Mouse (Mus musculus): ENCODE measurements around the gene Rcan1. TPM values are rescaled to one million over a fixed set of nuclear protein-coding genes. Genes with fewer than 3 reads are reported as not detected.

Rcan1 gene
- polyA plus RNA-seq, 1 experiment from 2014 or later, result 19.6 TPM

- H3K9ac ChIP-seq (ENCODE audit: low read length), result no peak overlapping the region
- 11% methylated on average over 23 of the region's 23 CpGs for WGBS
- no peak for ATAC-seq (ENCODE audit: insufficient read depth, low FRiP score)
Measured at GRCm38 (mm10) chr16:92478561-92479150, 8.0 kb upstream of the Rcan1 start.

GRCm38 (mm10) chr16:92475093-92475860 is 4.6 kb upstream of the Rcan1 start:
- Histone ChIP-seq H3K36me3 (ENCODE audit: control insufficient read depth, insufficient read depth, low read length) (no peaks in the 10 kb centered on the region), H3K4me2 (ENCODE audit: low read depth, low read length) (peak overlapping the region; percentile 32), H3K9ac (ENCODE audit: low read length) (no peak overlapping the region), H3K9me3 (replicated peaks; ENCODE audit: control insufficient read depth, low read length) (no peaks in the 10 kb centered on the region), H3K27me3 (ENCODE audit: control insufficient read depth, insufficient read depth, low read length) (peaks cover 10% of the 10 kb centered on the region; the same call in 1 of the 2 replicates), H3K27ac (ENCODE audit: low read length) (peak overlapping the region; percentile 78), H3K4me3 (replicated peaks; ENCODE audit: low read length) (peak overlapping the region; percentile 16; the same call in 1 of the 2 replicates), H3K4me1 (ENCODE audit: control insufficient read depth, insufficient read depth, low read length) (no peaks in the 10 kb centered on the region)
- peak; percentile 86 for ATAC-seq (ENCODE audit: insufficient read depth, low FRiP score)
- WGBS, result 57% methylated on average over 24 of the region's 25 CpGs

More at GRCm38 (mm10) chr16:92478561-92479150, 8.0 kb upstream of the Rcan1 start:
- H3K36me3 ChIP-seq (ENCODE audit: control insufficient read depth, insufficient read depth, low read length), result no peaks in the 10 kb centered on the region
- no peak overlapping the region for H3K27ac ChIP-seq (ENCODE audit: low read length)
- H3K4me2 ChIP-seq (ENCODE audit: low read depth, low read length), result peak overlapping the region; percentile 22
- H3K4me3 ChIP-seq (replicated peaks; ENCODE audit: low read length), result peak overlapping the region; percentile 24; the same call in 1 of the 2 replicates
- peaks cover 10% of the 10 kb centered on the region; the same call in 1 of the 2 replicates for H3K27me3 ChIP-seq (ENCODE audit: control insufficient read depth, insufficient read depth, low read length)
- no peaks in the 10 kb centered on the region for H3K9me3 ChIP-seq (replicated peaks; ENCODE audit: control insufficient read depth, low read length)
- no peaks in the 10 kb centered on the region for H3K4me1 ChIP-seq (ENCODE audit: control insufficient read depth, insufficient read depth, low read length)

GRCm38 (mm10) chr16:92472898-92473297 is 2.2 kb upstream of the Rcan1 start:
- Histone ChIP-seq H3K9me3 (replicated peaks; ENCODE audit: control insufficient read depth, low read length) (no peaks in the 10 kb centered on the region), H3K36me3 (ENCODE audit: control insufficient read depth, insufficient read depth, low read length) (no peaks in the 10 kb centered on the region), H3K27ac (ENCODE audit: low read length) (no peak overlapping the region), H3K9ac (ENCODE audit: low read length) (no peak overlapping the region), H3K4me2 (ENCODE audit: low read depth, low read length) (no peak overlapping the region), H3K4me3 (replicated peaks; ENCODE audit: low read length) (no peak overlapping the region), H3K4me1 (ENCODE audit: control insufficient read depth, insufficient read depth, low read length) (no peaks in the 10 kb centered on the region), H3K27me3 (ENCODE audit: control insufficient read depth, insufficient read depth, low read length) (no peaks in the 10 kb centered on the region)
- ATAC-seq (ENCODE audit: insufficient read depth, low FRiP score), result no peak
- 71% methylated on average over 3 of the region's 3 CpGs for WGBS

GRCm38 (mm10) chr16:92468459-92468858 is 2.2 kb downstream of the Rcan1 start:
- H3K4me2 ChIP-seq (ENCODE audit: low read depth, low read length), result no peak overlapping the region
- 75% methylated on average over 14 of the region's 14 CpGs for WGBS
- no peaks in the 10 kb centered on the region for H3K27me3 ChIP-seq (ENCODE audit: control insufficient read depth, insufficient read depth, low read length)
- ATAC-seq (ENCODE audit: insufficient read depth, low FRiP score), result no peak
- peaks cover 17% of the 10 kb centered on the region for H3K4me1 ChIP-seq (ENCODE audit: control insufficient read depth, insufficient read depth, low read length)
- no peaks in the 10 kb centered on the region for H3K36me3 ChIP-seq (ENCODE audit: control insufficient read depth, insufficient read depth, low read length)
- H3K4me3 ChIP-seq (replicated peaks; ENCODE audit: low read length), result no peak overlapping the region
- no peak overlapping the region for H3K27ac ChIP-seq (ENCODE audit: low read length)
- H3K9me3 ChIP-seq (replicated peaks; ENCODE audit: control insufficient read depth, low read length), result no peaks in the 10 kb centered on the region
- H3K9ac ChIP-seq (ENCODE audit: low read length), result no peak overlapping the region

- Histone ChIP-seq H3K36me3 (ENCODE audit: control insufficient read depth, insufficient read depth, low read length) (no peaks in the 10 kb centered on the region), H3K4me2 (ENCODE audit: low read depth, low read length) (no peak overlapping the region), H3K27me3 (ENCODE audit: control insufficient read depth, insufficient read depth, low read length) (no peaks in the 10 kb centered on the region), H3K9me3 (replicated peaks; ENCODE audit: control insufficient read depth, low read length) (no peaks in the 10 kb centered on the region), H3K4me1 (ENCODE audit: control insufficient read depth, insufficient read depth, low read length) (peaks cover 18% of the 10 kb centered on the region), H3K27ac (ENCODE audit: low read length) (no peak overlapping the region), H3K4me3 (replicated peaks; ENCODE audit: low read length) (no peak overlapping the region), H3K9ac (ENCODE audit: low read length) (no peak overlapping the region)
- WGBS, result 75% methylated on average over 5 of the region's 5 CpGs
- no peak for ATAC-seq (ENCODE audit: insufficient read depth, low FRiP score)
Measured at GRCm38 (mm10) chr16:92467041-92467440, 3.6 kb downstream of the Rcan1 start.

- Histone ChIP-seq H3K4me3 (replicated peaks; ENCODE audit: low read length) (peak overlapping the region; percentile 95), H3K9me3 (replicated peaks; ENCODE audit: control insufficient read depth, low read length) (no peaks in the 10 kb centered on the region), H3K27ac (ENCODE audit: low read length) (peak overlapping the region; percentile 49), H3K9ac (ENCODE audit: low read length) (peak overlapping the region; percentile 91), H3K4me2 (ENCODE audit: low read depth, low read length) (peak overlapping the region; percentile 82), H3K4me1 (ENCODE audit: control insufficient read depth, insufficient read depth, low read length) (peaks cover 18% of the 10 kb centered on the region), H3K36me3 (ENCODE audit: control insufficient read depth, insufficient read depth, low read length) (no peaks in the 10 kb centered on the region), H3K27me3 (ENCODE audit: control insufficient read depth, insufficient read depth, low read length) (no peaks in the 10 kb centered on the region)
- under 1% methylated on average over 91 of the region's 94 CpGs for WGBS
- ATAC-seq (ENCODE audit: insufficient read depth, low FRiP score), result peak; percentile 99
Measured at GRCm38 (mm10) chr16:92465642-92466526, 4.8 kb downstream of the Rcan1 start.

- Histone ChIP-seq H3K27me3 (ENCODE audit: control insufficient read depth, insufficient read depth, low read length) (no peaks in the 10 kb centered on the region), H3K36me3 (ENCODE audit: control insufficient read depth, insufficient read depth, low read length) (no peaks in the 10 kb centered on the region), H3K4me3 (replicated peaks; ENCODE audit: low read length) (peak overlapping the region; percentile 95), H3K4me2 (ENCODE audit: low read depth, low read length) (peak overlapping the region; percentile 82), H3K4me1 (ENCODE audit: control insufficient read depth, insufficient read depth, low read length) (peaks cover 18% of the 10 kb centered on the region), H3K9ac (ENCODE audit: low read length) (peak overlapping the region; percentile 91), H3K9me3 (replicated peaks; ENCODE audit: control insufficient read depth, low read length) (no peaks in the 10 kb centered on the region), H3K27ac (ENCODE audit: low read length) (peak overlapping the region; percentile 49)
- whole genome bisulfite sequencing, result 5% methylated on average over 10 of the region's 10 CpGs
- no peak for ATAC-seq (ENCODE audit: insufficient read depth, low FRiP score)
Measured at GRCm38 (mm10) chr16:92465226-92465625, 5.4 kb downstream of the Rcan1 start.

GRCm38 (mm10) chr16:92464390-92464972 is 6.2 kb downstream of the Rcan1 start:
- Histone ChIP-seq H3K36me3 (ENCODE audit: control insufficient read depth, insufficient read depth, low read length) (no peaks in the 10 kb centered on the region), H3K4me1 (ENCODE audit: control insufficient read depth, insufficient read depth, low read length) (peaks cover 18% of the 10 kb centered on the region), H3K27ac (ENCODE audit: low read length) (peak overlapping the region; percentile 35), H3K27me3 (ENCODE audit: control insufficient read depth, insufficient read depth, low read length) (no peaks in the 10 kb centered on the region), H3K4me2 (ENCODE audit: low read depth, low read length) (peak overlapping the region; percentile 82), H3K4me3 (replicated peaks; ENCODE audit: low read length) (peak overlapping the region; percentile 95), H3K9me3 (replicated peaks; ENCODE audit: control insufficient read depth, low read length) (no peaks in the 10 kb centered on the region), H3K9ac (ENCODE audit: low read length) (peak overlapping the region; percentile 7; the same call in 1 of the 2 replicates)
- peak; percentile 16; the same call in 1 of the 2 replicates for ATAC-seq (ENCODE audit: insufficient read depth, low FRiP score)
- WGBS, result 31% methylated on average over 14 of the region's 14 CpGs

Measured in stomach, embryonic 16.5 days (tissue).